Mouse (Mus musculus) stomach, embryonic 14.5 days (tissue): ENCODE data around the gene Rab4a. TPM values are rescaled to one million over a fixed set of nuclear protein-coding genes. Genes with fewer than 3 reads are reported as not detected.
"Not testable (repeated sequence)": the region's sequence is repeated elsewhere in the genome, so short reads cannot be mapped to it uniquely, and the experiment has no call there.

Experiments
- ATAC-seq: fragments of 200-750 bp; cut with Nextera tagmentation; 2 replicates; pipeline ENCODE4 v1.8.0; 2017; ENCODE audit warnings: low read depth, moderate TSS enrichment; ENCODE audit not compliant: insufficient number of reproducible peaks, insufficient read depth, low FRiP score
- H3K27ac ChIP-seq: fragments of 300-500 bp; sonication (generic); 2 replicates; pipeline ENCODE4 v1.5.1; 2014; ENCODE audit warnings: mild to moderate bottlenecking, low read length, moderate library complexity, mixed read lengths
- H3K27me3 ChIP-seq: fragments of 300-500 bp; sonication (generic); 2 replicates; pipeline ENCODE4 v1.6.1; 2014; ENCODE audit warnings: low read length, control low read depth, mixed read lengths; ENCODE audit not compliant: control insufficient read depth, insufficient read depth
- H3K36me3 ChIP-seq: fragments of 300-500 bp; sonication (generic); 2 replicates; pipeline ENCODE4 v1.6.1; 2014; ENCODE audit warnings: mild to moderate bottlenecking, control low read depth, low read length, moderate library complexity, mixed read lengths; ENCODE audit not compliant: control insufficient read depth, insufficient read depth
- H3K4me1 ChIP-seq: fragments of 300-500 bp; sonication (generic); 2 replicates; pipeline ENCODE4 v1.6.1; 2014; ENCODE audit warnings: low read length, control low read depth, mixed read lengths; ENCODE audit not compliant: control insufficient read depth, insufficient read depth
- H3K4me2 ChIP-seq: fragments of 300-500 bp; sonication (generic); replicated peaks from 2 replicates; pipeline ENCODE4 v1.6.1; 2014; ENCODE audit warnings: low read depth, low read length, control low read depth
- H3K4me3 ChIP-seq: fragments of 300-500 bp; sonication (generic); 2 replicates; pipeline ENCODE4 v1.5.1; 2014; ENCODE audit warnings: low read depth, low read length, control low read depth
- H3K9ac ChIP-seq: fragments of 300-500 bp; sonication (generic); replicated peaks from 2 replicates; pipeline ENCODE4 v1.6.1; 2014; ENCODE audit warnings: low read depth, mild to moderate bottlenecking, control low read depth, low read length, moderate library complexity, mixed read lengths
- H3K9me3 ChIP-seq: fragments of 300-500 bp; sonication (generic); 2 replicates; pipeline ENCODE4 v1.6.1; 2016; ENCODE audit warnings: low read depth, low read length, control low read depth; ENCODE audit not compliant: control insufficient read depth
- WGBS: fragments of 180-500 bp; shearing (Covaris S2); extraction: QIAGEN DNeasy Blood & Tissue Kit; methylation state at CpG from one replicate; pipeline ENCODE4 v1.1.7; 2014; 5-methylcytosine and 5-hydroxymethylcytosine counted together
- polyA plus RNA-seq: library from polyadenylated mRNA; unstranded; fragments of >200 nt; fragmentation: Nextera tagmentation; extraction: Ambion mirVana; gene quantifications from 2 replicates; pipeline ENCODE4 v1.2.1, GENCODE M21; 2014

Gene Rab4a
- polyA plus RNA-seq, 1 experiment from 2014 or later: 52.6 TPM

DNA sequence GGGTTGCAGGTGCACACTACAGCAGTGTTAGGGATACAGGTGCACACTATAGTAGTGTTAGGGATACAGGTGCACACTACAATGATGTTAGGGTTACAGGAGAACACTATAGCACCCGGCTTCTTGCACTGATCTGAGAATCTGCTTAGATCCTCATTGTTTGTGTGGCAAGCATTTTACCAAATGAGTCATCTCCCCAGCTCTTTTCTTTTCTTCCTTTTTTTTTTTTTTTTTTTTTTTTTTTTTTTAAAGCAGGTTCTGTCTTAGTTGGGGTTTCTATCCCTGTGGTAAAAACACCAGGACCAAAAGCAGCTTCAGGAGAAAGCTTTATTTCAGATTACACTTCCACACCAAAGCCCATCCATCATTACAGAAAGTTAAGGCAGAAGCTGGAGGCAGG, 2.1 kb upstream of the Rab4a start:
- H3K9ac ChIP-seq: no peak overlapping the region
- H3K27ac ChIP-seq: no peak overlapping the region
- 70% methylated on average over 1 of the region's 1 CpGs for WGBS
- H3K27me3 ChIP-seq: no peaks in the 10 kb centered on the region
- H3K36me3 ChIP-seq: no peaks in the 10 kb centered on the region
- H3K4me2 ChIP-seq: no peak overlapping the region
- no peaks in the 10 kb centered on the region for H3K9me3 ChIP-seq
- H3K4me3 ChIP-seq: no peak overlapping the region
- no peak for ATAC-seq
- peaks cover 14% of the 10 kb centered on the region for H3K4me1 ChIP-seq

DNA sequence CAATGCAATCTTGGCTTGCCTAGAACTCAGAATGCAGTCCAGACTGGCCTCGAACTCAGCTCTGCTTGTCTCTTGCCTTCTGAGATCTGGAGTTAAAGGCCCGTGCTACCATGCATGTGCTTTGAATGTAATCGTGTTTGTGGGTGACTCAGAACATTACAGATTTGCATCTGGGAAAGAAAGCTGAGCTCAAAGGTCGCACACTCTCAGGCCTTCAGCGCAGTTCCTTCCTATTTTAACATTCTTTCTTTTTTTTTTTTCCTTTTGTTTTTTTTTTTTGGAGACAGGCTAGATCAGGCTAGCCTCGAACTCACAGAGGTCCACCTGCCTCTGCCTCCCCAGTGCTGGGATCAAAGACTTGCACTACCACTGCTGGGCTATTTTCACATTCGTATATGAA, 1.2 kb upstream of the Rab4a start:
- WGBS: 83% methylated on average over 7 of the region's 7 CpGs
- no peak for ATAC-seq

DNA sequence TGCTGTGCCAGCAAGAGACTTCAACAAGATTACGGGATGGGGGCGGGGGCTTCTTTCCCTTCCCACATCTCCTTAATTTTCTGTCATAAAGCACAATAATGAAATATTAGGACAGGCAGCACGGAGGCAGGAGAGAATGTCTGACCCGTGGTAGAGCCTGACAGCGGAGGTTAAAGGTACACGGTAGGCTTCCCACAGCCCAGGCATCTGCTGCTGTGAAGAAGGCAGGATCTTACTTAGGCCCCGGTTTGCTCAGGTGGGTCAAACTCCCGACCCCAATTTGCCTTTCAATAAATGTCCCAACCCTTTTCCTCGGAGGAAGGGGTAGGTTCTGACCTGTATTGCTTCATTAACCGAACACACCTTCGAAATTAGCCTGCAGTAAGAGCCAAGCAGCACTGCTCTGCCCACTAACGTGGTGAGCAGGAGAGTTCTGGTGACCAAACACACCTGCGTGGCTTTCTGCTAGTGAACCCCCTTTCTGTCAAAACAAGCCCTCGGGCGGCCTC, 522 bp upstream of the Rab4a start:
- Histone ChIP-seq H3K36me3 (no peaks in the 10 kb centered on the region), H3K27ac (peak overlapping the region; percentile 78), H3K9me3 (no peaks in the 10 kb centered on the region), H3K4me1 (peaks cover 14% of the 10 kb centered on the region), H3K4me2 (peak overlapping the region; percentile 57), H3K27me3 (no peaks in the 10 kb centered on the region), H3K9ac (peak overlapping the region; percentile 75; the same call in 1 of the 2 replicates), H3K4me3 (peak overlapping the region; percentile 79)
- ATAC-seq: no peak; the same call in 1 of the 2 replicates
- WGBS: 15% methylated on average over 15 of the region's 15 CpGs

More for the DNA sequence above, 1.2 kb upstream of the Rab4a start:
- Histone ChIP-seq H3K4me3 (no peak overlapping the region), H3K27me3 (no peaks in the 10 kb centered on the region), H3K9ac (no peak overlapping the region), H3K9me3 (no peaks in the 10 kb centered on the region), H3K36me3 (no peaks in the 10 kb centered on the region), H3K4me1 (peaks cover 14% of the 10 kb centered on the region), H3K4me2 (no peak overlapping the region), H3K27ac (no peak overlapping the region)

DNA sequence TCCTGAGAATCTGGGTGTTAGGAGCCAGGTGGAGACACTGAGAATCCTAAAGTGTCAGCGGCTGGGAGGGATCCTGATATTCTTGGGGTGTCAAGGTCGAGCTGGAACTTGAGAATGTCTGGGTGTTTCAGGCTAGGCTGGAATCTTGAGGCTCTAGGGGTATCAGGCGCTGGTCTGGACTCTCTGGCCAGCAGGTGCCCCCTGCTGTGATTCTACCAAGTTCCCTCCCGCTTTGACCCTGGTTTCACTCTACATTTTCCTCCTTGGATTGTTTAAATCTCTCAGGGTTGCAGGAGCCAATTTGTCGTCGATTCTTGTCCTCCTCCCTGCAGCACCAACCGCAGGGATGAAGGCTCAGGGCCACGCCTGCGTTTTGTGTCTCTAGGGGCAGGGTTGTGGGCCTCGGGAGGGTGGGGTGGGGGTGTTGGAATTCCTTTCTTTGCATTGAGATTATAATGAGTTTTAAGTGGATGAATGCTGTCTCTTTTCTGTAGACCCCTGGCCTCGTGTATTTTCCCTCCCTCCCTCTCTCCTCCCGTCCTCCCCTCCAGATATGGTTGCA, 670 bp downstream of the Rab4a start:
- H3K4me2 ChIP-seq: peak overlapping the region; percentile 57
- ATAC-seq: no peak
- H3K4me1 ChIP-seq: peaks cover 14% of the 10 kb centered on the region
- H3K27me3 ChIP-seq: no peaks in the 10 kb centered on the region
- H3K9ac ChIP-seq: peak overlapping the region; percentile 75
- WGBS: 2% methylated on average over 12 of the region's 12 CpGs
- peak overlapping the region; percentile 86 for H3K27ac ChIP-seq
- no peaks in the 10 kb centered on the region for H3K9me3 ChIP-seq
- no peaks in the 10 kb centered on the region for H3K36me3 ChIP-seq
- H3K4me3 ChIP-seq: peak overlapping the region; percentile 79

DNA sequence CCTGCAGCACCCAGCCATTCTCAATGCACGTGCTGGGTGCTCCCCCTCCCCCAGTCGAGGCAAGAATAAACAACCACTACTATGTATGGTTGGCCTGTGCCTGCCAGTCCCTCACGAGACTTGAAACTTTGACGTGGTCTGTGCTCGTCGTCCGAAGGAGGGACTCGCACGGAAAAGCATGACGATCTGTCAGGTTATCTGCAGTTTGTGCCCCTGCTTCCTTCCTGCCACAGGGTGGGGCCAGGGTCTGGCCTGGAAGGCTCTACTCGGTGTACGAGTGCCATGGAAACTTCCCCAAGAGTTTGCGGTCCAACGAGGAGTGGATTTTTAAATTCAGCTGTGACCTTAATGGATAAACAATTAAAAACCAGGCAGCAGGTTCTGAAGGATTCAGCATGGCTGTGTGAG, 1.2 kb downstream of the Rab4a start:
- Histone ChIP-seq H3K36me3 (no peaks in the 10 kb centered on the region), H3K9ac (no peak overlapping the region; the same call in 1 of the 2 replicates), H3K27ac (no peak overlapping the region), H3K9me3 (no peaks in the 10 kb centered on the region), H3K4me1 (peaks cover 14% of the 10 kb centered on the region), H3K4me3 (peak overlapping the region; percentile 79), H3K27me3 (no peaks in the 10 kb centered on the region), H3K4me2 (peak overlapping the region; percentile 57)
- WGBS: 5% methylated on average over 14 of the region's 14 CpGs
- ATAC-seq: peak; percentile 34; the same call in 1 of the 2 replicates

DNA sequence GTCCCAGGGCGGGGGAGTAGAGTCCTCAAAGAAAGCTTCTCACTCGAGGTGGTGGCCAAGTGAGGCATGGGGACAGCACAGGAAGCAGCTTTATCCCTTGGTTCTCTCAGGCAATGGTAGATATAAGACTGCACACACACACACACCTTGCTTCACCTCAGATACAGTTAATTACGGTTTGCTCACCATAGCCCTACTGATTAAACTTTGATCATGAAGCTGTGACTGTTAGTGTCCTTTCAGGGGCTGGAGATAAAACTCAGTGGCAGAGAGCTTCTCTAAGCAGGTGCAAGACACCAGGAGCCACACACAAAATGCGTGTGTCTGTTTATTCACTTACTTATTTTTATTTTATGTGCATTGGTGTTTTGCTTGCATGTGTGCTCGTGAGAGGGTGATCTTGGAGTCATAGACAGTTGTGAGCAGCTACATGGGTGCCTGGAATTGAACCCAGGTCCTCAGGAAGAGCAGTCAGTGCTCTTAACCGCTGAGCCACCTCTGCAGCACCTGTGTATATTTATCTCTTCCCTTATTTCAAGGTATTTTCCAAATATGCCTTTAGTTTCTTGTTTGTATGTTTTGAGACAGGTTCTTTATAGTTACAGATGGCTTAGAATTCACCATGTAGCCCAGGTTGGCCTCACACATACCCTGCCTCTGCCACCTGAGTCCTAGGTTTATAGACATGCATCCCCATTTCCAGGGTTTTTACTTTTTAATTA, 2.2 kb downstream of the Rab4a start:
- no peak overlapping the region for H3K9ac ChIP-seq
- peaks cover 14% of the 10 kb centered on the region for H3K4me1 ChIP-seq
- no peaks in the 10 kb centered on the region for H3K27me3 ChIP-seq
- no peaks in the 10 kb centered on the region for H3K9me3 ChIP-seq
- H3K4me3 ChIP-seq: 0 out of 2 replicates have a peak overlapping the region, but pooled peaks have one; percentile 0
- ATAC-seq: no peak
- 75% methylated on average over 6 of the region's 6 CpGs for WGBS
- H3K4me2 ChIP-seq: peak overlapping the region; percentile 57; the same call in 1 of the 2 replicates
- no peaks in the 10 kb centered on the region for H3K36me3 ChIP-seq
- no peak overlapping the region for H3K27ac ChIP-seq

DNA sequence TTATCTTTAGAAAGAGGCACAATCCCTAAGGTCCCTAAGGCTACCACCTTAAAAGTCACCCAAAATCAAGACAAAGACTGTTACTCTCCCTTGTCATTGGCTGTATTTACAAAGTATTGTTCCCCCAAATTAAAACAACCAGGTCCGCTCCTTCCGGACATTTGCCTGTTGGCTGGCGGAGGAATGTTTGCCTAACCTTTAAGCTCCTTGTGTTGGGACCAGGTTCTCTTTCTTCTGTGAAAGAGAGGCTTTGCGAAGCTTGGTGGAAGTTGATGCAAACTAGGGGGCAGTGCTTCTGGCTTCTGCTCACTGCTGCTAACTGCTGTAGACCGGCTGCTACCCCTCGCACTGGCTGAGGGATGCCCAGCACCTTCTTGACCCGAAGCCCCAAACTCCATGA, 2.9 kb downstream of the Rab4a start:
- Histone ChIP-seq H3K4me3 (no peak overlapping the region), H3K27ac (no peak overlapping the region), H3K9me3 (no peaks in the 10 kb centered on the region), H3K4me2 (no peak overlapping the region), H3K4me1 (peaks cover 14% of the 10 kb centered on the region), H3K9ac (no peak overlapping the region), H3K27me3 (no peaks in the 10 kb centered on the region), H3K36me3 (no peaks in the 10 kb centered on the region)
- no peak for ATAC-seq
- 59% methylated on average over 7 of the region's 7 CpGs for WGBS

DNA sequence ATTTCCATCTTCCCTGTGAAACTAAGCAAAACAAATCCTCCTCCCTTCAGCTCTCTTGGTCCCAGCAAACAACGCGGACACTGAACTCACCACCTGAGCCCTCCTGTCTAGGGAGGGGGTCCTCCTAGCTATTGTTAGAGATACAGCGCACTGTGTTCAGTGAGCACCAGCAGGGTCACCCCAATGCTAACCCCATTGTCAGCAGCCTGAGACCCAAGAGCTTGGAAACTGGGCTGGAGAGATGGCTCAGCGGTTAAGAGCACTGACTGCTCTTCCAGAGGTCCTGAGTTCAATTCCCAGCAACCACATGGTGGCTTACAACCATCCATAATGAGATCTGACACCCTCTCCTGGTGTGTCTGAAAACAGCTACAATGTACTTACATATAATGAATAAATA, 3.6 kb downstream of the Rab4a start:
- H3K27ac ChIP-seq, ATAC-seq, H3K27me3 ChIP-seq, H3K4me3 ChIP-seq, H3K9ac ChIP-seq, H3K36me3 ChIP-seq, H3K9me3 ChIP-seq, H3K4me2 ChIP-seq: not testable (repeated sequence)
- peaks cover 14% of the 10 kb centered on the region for H3K4me1 ChIP-seq
- 91% methylated on average over 4 of the region's 4 CpGs for WGBS
